Mouse (Mus musculus) bone marrow, adult 2 months (tissue): ENCODE measurements at regions not wholly inside any gene's neighbourhood (a gene's known extent, or its start where the extent isn't known, plus 50 kb on each side); places are given as distances from the start of the nearest gene placed in this dataset.

Source experiments
- H3K27ac ChIP-seq: fragments of 200-500 bp; 2 replicates; pipeline ENCODE4 v1.5.1; 2012; ENCODE audit warnings: low read depth, mild to moderate bottlenecking, control low read depth, inconsistent platforms, low read length; ENCODE audit not compliant: control insufficient read depth, poor library complexity, insufficient read depth
- H3K4me1 ChIP-seq: fragments of 200-500 bp; 2 replicates; pipeline ENCODE4 v1.6.1; 2011; ENCODE audit warnings: low read length; ENCODE audit not compliant: control insufficient read depth, insufficient read depth
- H3K4me3 ChIP-seq: fragments of 200-500 bp; replicated peaks from 2 replicates; pipeline ENCODE3; 2011; ENCODE audit warnings: mild to moderate bottlenecking, low read depth, low read length, control low read depth; ENCODE audit not compliant: control insufficient read depth
- CTCF ChIP-seq: fragments of 200-500 bp; IDR thresholded peaks from 2 replicates; pipeline ENCODE4 v1.5.1; 2011; ENCODE audit warnings: low read length, control low read depth; ENCODE audit not compliant: control insufficient read depth, insufficient read depth
- POLR2A ChIP-seq: fragments of 200-500 bp; IDR thresholded peaks from 2 replicates; pipeline ENCODE4 v1.6.1; 2011; ENCODE audit warnings: low read depth, mild to moderate bottlenecking, control low read depth, low read length, borderline replicate concordance; ENCODE audit not compliant: control insufficient read depth
- WGBS: fragments of 180-500 bp; shearing (Covaris S2); methylation state at CpG from one replicate; pipeline ENCODE4 v1.1.7; 2018; 5-methylcytosine and 5-hydroxymethylcytosine counted together

- WGBS: 24% methylated on average over 1 of the region's 1 CpGs
- Histone ChIP-seq H3K4me3 (no peak overlapping the region), H3K4me1 (no peaks in the 10 kb centered on the region; the same call in 1 of the 2 replicates), H3K27ac (no peak overlapping the region)
- TF ChIP-seq CTCF (no peak), POLR2A (no peak)
Measured at GRCm38 (mm10) chr9:85551871-85552270, 197.3 kb downstream of the Ibtk start.

- no peak overlapping the region for H3K4me3 ChIP-seq
- H3K4me1 ChIP-seq: no peaks in the 10 kb centered on the region; the same call in 1 of the 2 replicates
- WGBS: 68% methylated on average over 3 of the region's 3 CpGs
- no peak for TF ChIP-seq POLR2A
- TF ChIP-seq CTCF: no peak
- H3K27ac ChIP-seq: no peak overlapping the region
Measured at GRCm38 (mm10) chr9:85550455-85550854, 198.7 kb downstream of the Ibtk start.

GRCm38 (mm10) chr9:85546226-85546625, 202.9 kb downstream of the Ibtk start:
- Histone ChIP-seq H3K27ac (no peak overlapping the region), H3K4me1 (no peaks in the 10 kb centered on the region), H3K4me3 (no peak overlapping the region)
- WGBS: 74% methylated on average over 2 of the region's 2 CpGs
- no peak for TF ChIP-seq POLR2A
- no peak for TF ChIP-seq CTCF

- Histone ChIP-seq H3K27ac (no peak overlapping the region), H3K4me1 (no peaks in the 10 kb centered on the region), H3K4me3 (no peak overlapping the region)
- TF ChIP-seq POLR2A (no peak), CTCF (no peak)
- WGBS: 77% methylated on average over 1 of the region's 1 CpGs
Measured at GRCm38 (mm10) chr9:85545566-85545965, 203.6 kb downstream of the Ibtk start.

- Histone ChIP-seq H3K27ac (no peak overlapping the region), H3K4me3 (no peak overlapping the region), H3K4me1 (no peaks in the 10 kb centered on the region)
- 11% methylated on average over 3 of the region's 3 CpGs for WGBS
- TF ChIP-seq CTCF (no peak), POLR2A (no peak)
Measured at GRCm38 (mm10) chr9:85538557-85538956, 210.6 kb downstream of the Ibtk start.

GRCm38 (mm10) chr9:85528421-85528820, 201.3 kb upstream of the Tent5a start:
- H3K27ac ChIP-seq: no peak overlapping the region
- no peak for TF ChIP-seq POLR2A
- TF ChIP-seq CTCF: no peak
- H3K4me3 ChIP-seq: no peak overlapping the region
- no peaks in the 10 kb centered on the region for H3K4me1 ChIP-seq
- 84% methylated on average over 3 of the region's 3 CpGs for WGBS

- no peaks in the 10 kb centered on the region for H3K4me1 ChIP-seq
- H3K4me3 ChIP-seq: no peak overlapping the region
- H3K27ac ChIP-seq: no peak overlapping the region
- no peak for TF ChIP-seq POLR2A
Measured at GRCm38 (mm10) chr9:85524733-85525132, 197.6 kb upstream of the Tent5a start.

GRCm38 (mm10) chr9:85521342-85521741, 194.2 kb upstream of the Tent5a start:
- Histone ChIP-seq H3K4me3 (no peak overlapping the region), H3K4me1 (no peaks in the 10 kb centered on the region), H3K27ac (no peak overlapping the region)
- 45% methylated on average over 2 of the region's 2 CpGs for WGBS
- TF ChIP-seq POLR2A: no peak
- TF ChIP-seq CTCF: no peak

- H3K4me1 ChIP-seq: no peaks in the 10 kb centered on the region
- TF ChIP-seq POLR2A: no peak
- TF ChIP-seq CTCF: no peak
- WGBS: 62% methylated on average over 6 of the region's 6 CpGs
- no peak overlapping the region for H3K4me3 ChIP-seq
- no peak overlapping the region for H3K27ac ChIP-seq
Measured at GRCm38 (mm10) chr9:85520941-85521340, 193.8 kb upstream of the Tent5a start.

- TF ChIP-seq POLR2A: no peak
- WGBS: 55% methylated on average over 4 of the region's 4 CpGs
- H3K4me1 ChIP-seq: no peaks in the 10 kb centered on the region; the same call in 1 of the 2 replicates
- no peak overlapping the region for H3K27ac ChIP-seq
- no peak overlapping the region for H3K4me3 ChIP-seq
Measured at GRCm38 (mm10) chr9:85499006-85499405, 171.9 kb upstream of the Tent5a start.
